Mouse (Mus musculus): Measurements from ENCODE around the gene Fam135a.
"Not testable (repeated sequence)": the region's sequence is repeated elsewhere in the genome, so short reads cannot be mapped to it uniquely, and the experiment has no call there.

Gene Fam135a

GRCm38 (mm10) chr1:24066706-24067105, 33.4 kb downstream of the Fam135a start:
- no peak for DNase-seq (ENCODE audit: low spot score)

- DNase-seq (ENCODE audit: low spot score), result no peak
These were observed 44.4 kb downstream of the Fam135a start for GRCm38 (mm10) chr1:24055706-24056105.

- no peak for DNase-seq (ENCODE audit: low spot score)
These were observed 53.2 kb downstream of the Fam135a start for GRCm38 (mm10) chr1:24046730-24047510.

GRCm38 (mm10) chr1:24045627-24046026, 54.5 kb downstream of the Fam135a start:
- DNase-seq (ENCODE audit: low spot score), result no peak

- no peak for DNase-seq (ENCODE audit: low spot score)
These were observed 57.1 kb downstream of the Fam135a start for GRCm38 (mm10) chr1:24043007-24043406.

- DNase-seq (ENCODE audit: low spot score), result peak; percentile 52
These were observed 66.2 kb downstream of the Fam135a start for GRCm38 (mm10) chr1:24033759-24034423.

GRCm38 (mm10) chr1:24010821-24011220, 89.3 kb downstream of the Fam135a start:
- DNase-seq (ENCODE audit: low spot score), result no peak

- DNase-seq (ENCODE audit: low spot score), result no peak
These were observed 90.1 kb downstream of the Fam135a start for GRCm38 (mm10) chr1:24010016-24010415.

- DNase-seq (ENCODE audit: low spot score), result no peak
These were observed 92.5 kb downstream of the Fam135a start for GRCm38 (mm10) chr1:24007621-24008020.

- peak; percentile 91 for DNase-seq (ENCODE audit: low spot score)
These were observed 94.9 kb downstream of the Fam135a start, which contains the start of gene Sdhaf4 for GRCm38 (mm10) chr1:24005070-24005804. TSS of gene Sdhaf4 (minus strand) at chr1:24005656.

- no peak for DNase-seq (ENCODE audit: low spot score)
These were observed 100.8 kb downstream of the Fam135a start for GRCm38 (mm10) chr1:23999318-23999717.

- DNase-seq (ENCODE audit: low spot score), result no peak
These were observed 101.3 kb downstream of the Fam135a start for GRCm38 (mm10) chr1:23998866-23999265.

- no peak for DNase-seq (ENCODE audit: low spot score)
These were observed 101.9 kb downstream of the Fam135a start for GRCm38 (mm10) chr1:23998120-23998810.

GRCm38 (mm10) chr1:23997493-23997892, 102.6 kb downstream of the Fam135a start:
- DNase-seq (ENCODE audit: low spot score), result no peak

- no peak for DNase-seq (ENCODE audit: low spot score)
These were observed 104.7 kb downstream of the Fam135a start for GRCm38 (mm10) chr1:23995420-23995819.

GRCm38 (mm10) chr1:23983118-23983517, 117.0 kb downstream of the Fam135a start:
- DNase-seq (ENCODE audit: low spot score), result no peak

GRCm38 (mm10) chr1:23978281-23978680, 121.9 kb downstream of the Fam135a start:
- no peak for DNase-seq (ENCODE audit: low spot score)

- DNase-seq (ENCODE audit: low spot score), result not testable (repeated sequence)
These were observed 129.0 kb downstream of the Fam135a start for GRCm38 (mm10) chr1:23971159-23971558.

- DNase-seq (ENCODE audit: low spot score), result no peak
These were observed 132.0 kb downstream of the Fam135a start for GRCm38 (mm10) chr1:23968027-23968725.

- peak; percentile 12 for DNase-seq (ENCODE audit: low spot score)
These were observed 133.9 kb downstream of the Fam135a start for GRCm38 (mm10) chr1:23966226-23966625.
